Mouse (Mus musculus): Measurements from ENCODE around the gene Stxbp6. TPM values are rescaled to one million over a fixed set of nuclear protein-coding genes. Genes with fewer than 3 reads are reported as not detected.
"Not testable (repeated sequence)": the region's sequence is repeated elsewhere in the genome, so short reads cannot be mapped to it uniquely, and the experiment has no call there.

Stxbp6 gene
- polyA plus RNA-seq, 1 experiment from 2014 or later, result 8.9 TPM

- Histone ChIP-seq H3K27me3 (replicated peaks) (no peaks in the 10 kb centered on the region), H3K9ac (no peak overlapping the region), H3K9me3 (no peaks in the 10 kb centered on the region), H3K4me3 (no peak overlapping the region), H3K4me1 (peaks cover 22% of the 10 kb centered on the region), H3K27ac (replicated peaks) (no peak overlapping the region), H3K4me2 (no peak overlapping the region), H3K36me3 (no peaks in the 10 kb centered on the region)
- ATAC-seq (ENCODE audit: extremely low read depth, insufficient number of reproducible peaks, low FRiP score, low TSS enrichment), result no peak
- WGBS, result 64% methylated on average over 5 of the region's 5 CpGs
Observed at GRCm38 (mm10) chr12:45053319-45053718, 21.2 kb downstream of the Stxbp6 start.

- H3K27ac ChIP-seq (replicated peaks), result no peak overlapping the region
- no peak overlapping the region for H3K4me3 ChIP-seq
- H3K27me3 ChIP-seq (replicated peaks), result no peaks in the 10 kb centered on the region
- H3K4me1 ChIP-seq, result peaks cover 22% of the 10 kb centered on the region
- no peak overlapping the region for H3K9ac ChIP-seq
- no peak overlapping the region for H3K4me2 ChIP-seq
- WGBS, result 69% methylated on average over 5 of the region's 5 CpGs
- no peak for ATAC-seq (ENCODE audit: extremely low read depth, insufficient number of reproducible peaks, low FRiP score, low TSS enrichment)
- H3K9me3 ChIP-seq, result no peaks in the 10 kb centered on the region
- H3K36me3 ChIP-seq, result no peaks in the 10 kb centered on the region
Observed at GRCm38 (mm10) chr12:45052860-45053259, 21.6 kb downstream of the Stxbp6 start.

GRCm38 (mm10) chr12:45049894-45050293 lies 24.6 kb downstream of the Stxbp6 start:
- H3K27me3 ChIP-seq (replicated peaks), result no peaks in the 10 kb centered on the region
- no peak overlapping the region for H3K9ac ChIP-seq
- 61% methylated on average over 9 of the region's 9 CpGs for WGBS
- no peak overlapping the region for H3K27ac ChIP-seq (replicated peaks)
- H3K36me3 ChIP-seq, result no peaks in the 10 kb centered on the region
- no peak overlapping the region for H3K4me3 ChIP-seq
- peaks cover 17% of the 10 kb centered on the region for H3K4me1 ChIP-seq
- no peak overlapping the region for H3K4me2 ChIP-seq
- no peaks in the 10 kb centered on the region for H3K9me3 ChIP-seq
- ATAC-seq (ENCODE audit: extremely low read depth, insufficient number of reproducible peaks, low FRiP score, low TSS enrichment), result no peak

- not testable (repeated sequence) for H3K9ac ChIP-seq
- 39% methylated on average over 9 of the region's 9 CpGs for WGBS
Observed at GRCm38 (mm10) chr12:45047711-45048110, 26.8 kb downstream of the Stxbp6 start.

DNA sequence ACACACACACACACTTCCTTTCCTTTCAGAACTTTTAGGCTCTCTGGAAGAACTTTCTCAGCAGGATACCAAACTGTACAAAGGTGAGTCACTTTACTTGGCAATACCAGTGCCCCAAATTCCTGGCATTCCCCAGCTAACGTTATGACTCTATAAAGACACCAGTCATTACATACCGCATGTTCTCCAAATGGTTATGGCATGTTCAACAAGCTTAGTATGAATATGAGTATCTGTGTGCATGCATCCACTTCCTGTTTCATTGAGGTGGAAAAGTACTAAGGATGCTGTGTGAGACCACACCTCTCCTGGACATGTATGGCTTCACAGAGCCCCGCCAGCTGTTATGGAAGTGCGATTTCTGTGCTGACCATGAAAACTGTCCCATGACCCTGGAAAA lies 27.3 kb downstream of the Stxbp6 start:
- no peak overlapping the region for H3K9ac ChIP-seq
- no peaks in the 10 kb centered on the region for H3K9me3 ChIP-seq
- peaks cover 26% of the 10 kb centered on the region for H3K4me1 ChIP-seq
- no peak overlapping the region for H3K27ac ChIP-seq (replicated peaks)
- WGBS, result 54% methylated on average over 4 of the region's 4 CpGs
- no peaks in the 10 kb centered on the region for H3K27me3 ChIP-seq (replicated peaks)
- H3K4me2 ChIP-seq, result no peak overlapping the region
- no peaks in the 10 kb centered on the region for H3K36me3 ChIP-seq
- no peak for ATAC-seq (ENCODE audit: extremely low read depth, insufficient number of reproducible peaks, low FRiP score, low TSS enrichment)
- no peak overlapping the region for H3K4me3 ChIP-seq

More at GRCm38 (mm10) chr12:45047711-45048110, 26.8 kb downstream of the Stxbp6 start:
- H3K27me3 ChIP-seq (replicated peaks); H3K4me2 ChIP-seq; H3K36me3 ChIP-seq; H3K9me3 ChIP-seq; H3K4me3 ChIP-seq; ATAC-seq (ENCODE audit: extremely low read depth, insufficient number of reproducible peaks, low FRiP score, low TSS enrichment); H3K27ac ChIP-seq (replicated peaks): not testable (repeated sequence)
- H3K4me1 ChIP-seq, result peaks cover 20% of the 10 kb centered on the region

DNA sequence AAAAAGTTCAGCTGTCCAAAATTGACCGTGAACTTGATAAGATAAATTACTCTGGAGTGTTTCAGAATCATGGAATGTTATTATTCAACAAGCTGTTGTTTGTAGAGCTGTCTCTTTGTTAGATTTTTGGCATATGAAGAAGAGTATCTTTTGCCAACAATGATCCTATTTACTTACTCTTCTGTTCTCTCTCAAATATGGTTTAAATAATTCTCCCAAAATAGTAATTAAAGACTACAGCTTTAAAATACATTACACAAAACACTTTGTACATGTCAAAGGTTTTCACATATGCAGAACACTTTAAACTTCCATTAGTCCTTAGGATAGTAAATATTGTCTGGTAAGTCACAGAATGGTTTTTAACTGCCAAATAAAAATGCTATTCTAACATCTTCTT lies 29.9 kb downstream of the Stxbp6 start:
- Histone ChIP-seq H3K9ac (no peak overlapping the region), H3K27me3 (replicated peaks) (no peaks in the 10 kb centered on the region), H3K4me2 (no peak overlapping the region), H3K4me3 (no peak overlapping the region), H3K27ac (replicated peaks) (no peak overlapping the region), H3K4me1 (peaks cover 38% of the 10 kb centered on the region), H3K9me3 (no peaks in the 10 kb centered on the region), H3K36me3 (no peaks in the 10 kb centered on the region)
- 46% methylated on average over 1 of the region's 1 CpGs for WGBS
- no peak for ATAC-seq (ENCODE audit: extremely low read depth, insufficient number of reproducible peaks, low FRiP score, low TSS enrichment)

DNA sequence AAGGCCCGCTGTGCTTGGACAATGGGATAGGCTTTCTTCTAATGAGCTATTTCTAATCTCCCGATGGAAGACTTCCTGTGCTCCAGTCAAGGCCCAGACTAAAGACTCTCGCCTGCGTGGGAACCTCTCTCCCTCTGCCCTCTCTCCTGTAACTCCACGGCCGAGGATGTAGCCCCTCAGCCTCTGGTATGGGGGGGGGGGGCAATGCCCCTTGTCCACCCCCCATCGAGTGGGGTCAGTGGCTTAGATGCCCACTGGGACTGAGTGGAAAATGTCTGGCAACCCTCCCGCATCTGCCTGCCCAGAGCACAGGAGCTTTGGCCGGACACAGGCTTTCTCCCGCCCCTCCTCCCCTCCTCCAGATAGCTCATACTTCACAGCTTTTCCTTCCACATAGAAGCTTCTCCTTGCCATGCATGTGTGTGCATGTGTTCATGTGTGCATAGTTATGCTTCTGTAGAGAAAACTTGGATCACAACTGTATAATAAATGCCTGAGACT lies 31.9 kb downstream of the Stxbp6 start:
- Histone ChIP-seq H3K36me3 (no peaks in the 10 kb centered on the region), H3K4me3 (no peak overlapping the region), H3K27me3 (replicated peaks) (no peaks in the 10 kb centered on the region), H3K9ac (0 out of 2 replicates have a peak overlapping the region, but pooled peaks have one; percentile 28), H3K4me1 (peaks cover 38% of the 10 kb centered on the region), H3K9me3 (no peaks in the 10 kb centered on the region), H3K4me2 (peak overlapping the region; percentile 38), H3K27ac (replicated peaks) (peak overlapping the region; percentile 69)
- no peak; the same call in 1 of the 2 replicates for ATAC-seq (ENCODE audit: extremely low read depth, insufficient number of reproducible peaks, low FRiP score, low TSS enrichment)
- WGBS, result 43% methylated on average over 10 of the region's 10 CpGs

GRCm38 (mm10) chr12:45037496-45037895 lies 37.0 kb downstream of the Stxbp6 start:
- WGBS, result 64% methylated on average over 1 of the region's 1 CpGs
- no peaks in the 10 kb centered on the region for H3K9me3 ChIP-seq
- no peak for ATAC-seq (ENCODE audit: extremely low read depth, insufficient number of reproducible peaks, low FRiP score, low TSS enrichment)
- no peaks in the 10 kb centered on the region for H3K36me3 ChIP-seq
- H3K4me2 ChIP-seq, result no peak overlapping the region
- peaks cover 22% of the 10 kb centered on the region for H3K4me1 ChIP-seq
- no peak overlapping the region for H3K4me3 ChIP-seq
- H3K27me3 ChIP-seq (replicated peaks), result no peaks in the 10 kb centered on the region
- no peak overlapping the region for H3K9ac ChIP-seq
- H3K27ac ChIP-seq (replicated peaks), result no peak overlapping the region

GRCm38 (mm10) chr12:45037091-45037490 lies 37.4 kb downstream of the Stxbp6 start:
- H3K27me3 ChIP-seq (replicated peaks), result no peaks in the 10 kb centered on the region
- H3K27ac ChIP-seq (replicated peaks), result no peak overlapping the region
- no peaks in the 10 kb centered on the region for H3K36me3 ChIP-seq
- no peak overlapping the region for H3K4me3 ChIP-seq
- H3K4me2 ChIP-seq, result no peak overlapping the region
- ATAC-seq (ENCODE audit: extremely low read depth, insufficient number of reproducible peaks, low FRiP score, low TSS enrichment), result no peak
- H3K9ac ChIP-seq, result no peak overlapping the region
- peaks cover 18% of the 10 kb centered on the region for H3K4me1 ChIP-seq
- H3K9me3 ChIP-seq, result no peaks in the 10 kb centered on the region
- 61% methylated on average over 4 of the region's 4 CpGs for WGBS

GRCm38 (mm10) chr12:45030681-45031080 lies 43.8 kb downstream of the Stxbp6 start:
- no peak for ATAC-seq (ENCODE audit: extremely low read depth, insufficient number of reproducible peaks, low FRiP score, low TSS enrichment)
- H3K4me2 ChIP-seq, result no peak overlapping the region
- no peak overlapping the region for H3K27ac ChIP-seq (replicated peaks)
- H3K9ac ChIP-seq, result no peak overlapping the region
- H3K36me3 ChIP-seq, result no peaks in the 10 kb centered on the region
- no peaks in the 10 kb centered on the region for H3K9me3 ChIP-seq
- 86% methylated on average over 3 of the region's 3 CpGs for WGBS
- H3K4me3 ChIP-seq, result no peak overlapping the region
- no peaks in the 10 kb centered on the region for H3K4me1 ChIP-seq
- no peaks in the 10 kb centered on the region for H3K27me3 ChIP-seq (replicated peaks)

DNA sequence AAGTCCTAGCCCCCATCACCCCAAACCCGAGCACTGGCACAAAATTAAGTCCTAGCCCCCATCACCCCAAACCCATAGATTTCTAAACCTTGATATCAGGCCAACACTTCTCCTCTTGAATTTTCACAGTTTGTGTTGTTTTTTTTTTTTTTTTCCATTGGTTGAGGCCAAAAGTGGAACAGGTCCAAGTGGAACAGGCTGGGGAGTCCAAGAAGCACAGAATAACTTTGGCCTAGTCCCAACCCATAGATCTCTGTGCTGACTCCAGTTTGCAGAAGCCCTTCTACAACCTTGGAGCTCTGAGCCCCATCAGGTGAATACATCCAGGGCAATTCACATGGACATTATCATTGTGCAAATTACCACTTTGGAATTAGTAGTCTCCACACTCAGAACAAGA lies 48.2 kb downstream of the Stxbp6 start:
- no peaks in the 10 kb centered on the region for H3K9me3 ChIP-seq
- H3K4me1 ChIP-seq, result no peaks in the 10 kb centered on the region
- WGBS, result 65% methylated on average over 1 of the region's 1 CpGs
- H3K4me2 ChIP-seq, result no peak overlapping the region
- H3K27ac ChIP-seq (replicated peaks), result no peak overlapping the region
- no peaks in the 10 kb centered on the region for H3K36me3 ChIP-seq
- no peak for ATAC-seq (ENCODE audit: extremely low read depth, insufficient number of reproducible peaks, low FRiP score, low TSS enrichment)
- H3K27me3 ChIP-seq (replicated peaks), result no peaks in the 10 kb centered on the region
- H3K4me3 ChIP-seq, result no peak overlapping the region
- H3K9ac ChIP-seq, result no peak overlapping the region

- Histone ChIP-seq H3K4me1 (peaks cover 9% of the 10 kb centered on the region), H3K4me3 (no peak overlapping the region), H3K4me2 (no peak overlapping the region), H3K9me3 (no peaks in the 10 kb centered on the region), H3K27me3 (replicated peaks) (no peaks in the 10 kb centered on the region), H3K27ac (replicated peaks) (no peak overlapping the region), H3K9ac (no peak overlapping the region), H3K36me3 (no peaks in the 10 kb centered on the region)
- WGBS, result 78% methylated on average over 3 of the region's 3 CpGs
- ATAC-seq (ENCODE audit: extremely low read depth, insufficient number of reproducible peaks, low FRiP score, low TSS enrichment), result no peak
Observed at GRCm38 (mm10) chr12:45020018-45020417, 54.5 kb downstream of the Stxbp6 start.

Measured in heart, embryonic 13.5 days (tissue).